Mouse (Mus musculus) ES-Bruce4 (cell line): ENCODE measurements around the gene Gjc1. TPM values are rescaled to one million over a fixed set of nuclear protein-coding genes. Genes with fewer than 3 reads are reported as not detected.

Experiments used
- H3K27ac ChIP-seq: 2 replicates; pipeline ENCODE4 v1.5.1; 2012; ENCODE audit warnings: low read length, inconsistent platforms; ENCODE audit not compliant: insufficient read depth
- H3K27me3 ChIP-seq: 2 replicates; pipeline ENCODE4 v1.6.1; 2012; ENCODE audit warnings: mild to moderate bottlenecking, low read length, inconsistent platforms; ENCODE audit not compliant: control insufficient read depth, poor library complexity, insufficient read depth, severe bottlenecking
- H3K36me3 ChIP-seq: 2 replicates; pipeline ENCODE4 v1.6.1; 2012; ENCODE audit warnings: inconsistent platforms, mild to moderate bottlenecking, low read length, moderate library complexity; ENCODE audit not compliant: control insufficient read depth, poor library complexity, insufficient read depth, severe bottlenecking
- H3K4me1 ChIP-seq: one replicate; pipeline ENCODE4 v1.8.1; 2011; ENCODE audit warnings: low read length; ENCODE audit not compliant: control insufficient read depth, insufficient read depth
- H3K4me3 ChIP-seq: 2 replicates; pipeline ENCODE4 v1.5.1; 2011; ENCODE audit warnings: low read depth, mild to moderate bottlenecking, low read length
- H3K9ac ChIP-seq: 2 replicates; pipeline ENCODE4 v1.6.1; 2012; ENCODE audit warnings: low read depth, mild to moderate bottlenecking, inconsistent platforms; ENCODE audit not compliant: poor library complexity, severe bottlenecking
- H3K9me3 ChIP-seq: replicated peaks from 2 replicates; pipeline ENCODE4 v1.6.1; 2012; ENCODE audit warnings: mild to moderate bottlenecking, low read length, inconsistent platforms; ENCODE audit not compliant: control insufficient read depth, poor library complexity, insufficient read depth, severe bottlenecking
- CTCF ChIP-seq: IDR thresholded peaks from one replicate; pipeline ENCODE4 v1.8.1; 2011; ENCODE audit warnings: low read depth, low read length
- EP300 ChIP-seq: IDR thresholded peaks from 2 replicates; pipeline ENCODE4 v1.6.1; 2011; ENCODE audit warnings: low read depth, low read length; ENCODE audit not compliant: insufficient read depth
- POLR2A ChIP-seq: IDR thresholded peaks from one replicate; pipeline ENCODE4 v1.8.1; 2011; ENCODE audit warnings: low read length; ENCODE audit not compliant: insufficient read depth
- polyA plus RNA-seq: library from polyadenylated mRNA; stranded (reverse); fragments of >200 nt; gene quantifications from 2 replicates; pipeline ENCODE4 v1.2.4, GENCODE M21; 2011; ENCODE audit warnings: low read depth; ENCODE audit not compliant: missing spikeins, insufficient read depth, insufficient read length

Gjc1 gene
- polyA plus RNA-seq, 1 experiment = 71.0 TPM

DNA sequence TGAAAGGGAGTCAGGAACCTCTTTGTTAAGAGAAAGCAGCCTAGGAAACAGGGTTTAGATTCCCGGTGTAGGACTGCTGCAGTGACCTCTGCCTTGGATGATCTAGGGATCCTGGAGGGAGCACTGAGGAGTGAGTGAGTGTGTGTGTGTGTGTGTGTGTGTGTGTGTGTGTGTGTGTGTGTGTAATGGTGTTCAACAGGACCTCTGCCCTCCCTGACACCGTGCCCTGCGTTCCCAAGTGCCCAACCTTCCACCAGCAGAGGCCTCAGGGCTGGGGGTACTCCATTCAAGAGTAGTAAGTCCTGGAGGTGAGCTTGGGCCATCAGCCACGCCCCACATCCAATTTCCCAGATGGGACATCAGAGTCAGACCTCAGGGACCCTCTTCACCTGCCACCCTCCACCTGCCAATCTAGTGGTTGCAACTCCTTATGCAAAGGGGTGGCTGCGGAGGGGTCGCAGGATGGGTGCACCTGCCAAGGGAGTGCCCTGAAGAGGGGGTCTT, 58.6 kb downstream of the Gjc1 start:
- Histone ChIP-seq H3K4me3 (peak overlapping the region; percentile 22), H3K27ac (no peak overlapping the region), H3K9ac (peak overlapping the region; percentile 81), H3K9me3 (no peaks in the 10 kb centered on the region), H3K27me3 (peaks cover 3% of the 10 kb centered on the region), H3K4me1 (peaks cover 4% of the 10 kb centered on the region), H3K36me3 (no peaks in the 10 kb centered on the region)
- TF ChIP-seq POLR2A (no peak), CTCF (no peak), EP300 (no peak)

- Histone ChIP-seq H3K9ac (no peak overlapping the region), H3K9me3 (no peaks in the 10 kb centered on the region), H3K27me3 (peaks cover 3% of the 10 kb centered on the region), H3K4me1 (peaks cover 4% of the 10 kb centered on the region), H3K4me3 (no peak overlapping the region), H3K27ac (no peak overlapping the region), H3K36me3 (no peaks in the 10 kb centered on the region)
- no peak for TF ChIP-seq CTCF
- TF ChIP-seq POLR2A = no peak
- no peak for TF ChIP-seq EP300
Measured at GRCm38 (mm10) chr11:102758977-102759376, 60.5 kb downstream of the Gjc1 start.

DNA sequence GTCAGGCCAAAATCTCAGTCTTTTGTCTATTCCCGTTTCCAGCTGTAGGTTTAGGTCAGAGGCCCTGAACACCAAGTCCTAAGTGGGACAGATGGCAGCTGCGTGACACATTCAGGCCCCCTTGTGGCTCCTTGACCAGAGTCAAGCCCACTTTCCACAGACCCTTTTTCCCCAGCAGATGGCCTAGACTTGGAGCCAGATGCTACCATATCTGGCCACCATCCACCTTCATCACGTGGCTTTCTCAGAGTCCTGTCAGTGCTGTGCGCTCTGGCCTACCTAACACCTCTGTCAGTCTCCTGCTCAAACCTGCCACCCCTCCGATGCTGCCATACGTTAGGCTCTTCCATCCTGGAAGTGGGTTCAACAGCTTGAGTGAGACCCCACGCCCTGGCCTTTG, 64.1 kb downstream of the Gjc1 start:
- TF ChIP-seq EP300 = no peak
- TF ChIP-seq CTCF = no peak
- no peak for TF ChIP-seq POLR2A
- Histone ChIP-seq H3K9ac (no peak overlapping the region), H3K27ac (no peak overlapping the region), H3K27me3 (no peaks in the 10 kb centered on the region), H3K4me3 (no peak overlapping the region), H3K9me3 (no peaks in the 10 kb centered on the region), H3K4me1 (no peaks in the 10 kb centered on the region), H3K36me3 (no peaks in the 10 kb centered on the region)

DNA sequence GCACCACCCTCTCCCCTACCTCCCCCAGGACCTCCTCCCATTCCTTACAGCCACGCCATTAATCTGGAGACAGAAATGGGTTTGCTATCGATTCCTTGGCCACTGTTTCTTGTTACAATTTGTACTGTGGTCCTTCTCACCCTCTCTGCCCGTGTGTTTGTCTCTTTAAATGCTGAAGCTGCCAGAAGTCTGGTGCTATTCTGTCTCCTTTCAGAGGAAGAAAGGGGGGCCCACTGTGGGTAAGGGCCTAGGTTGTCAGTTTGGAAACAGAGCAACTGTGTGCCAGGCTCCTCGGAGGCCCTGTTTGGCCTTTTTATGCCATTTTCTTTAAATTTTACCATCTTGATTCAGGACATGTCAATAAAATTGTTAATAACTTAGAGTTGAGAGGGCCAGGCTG, 65.1 kb downstream of the Gjc1 start:
- Histone ChIP-seq H3K4me1 (no peaks in the 10 kb centered on the region), H3K27ac (no peak overlapping the region), H3K4me3 (no peak overlapping the region), H3K9ac (no peak overlapping the region), H3K36me3 (no peaks in the 10 kb centered on the region), H3K9me3 (no peaks in the 10 kb centered on the region), H3K27me3 (no peaks in the 10 kb centered on the region)
- TF ChIP-seq CTCF (no peak), POLR2A (no peak), EP300 (no peak)

DNA sequence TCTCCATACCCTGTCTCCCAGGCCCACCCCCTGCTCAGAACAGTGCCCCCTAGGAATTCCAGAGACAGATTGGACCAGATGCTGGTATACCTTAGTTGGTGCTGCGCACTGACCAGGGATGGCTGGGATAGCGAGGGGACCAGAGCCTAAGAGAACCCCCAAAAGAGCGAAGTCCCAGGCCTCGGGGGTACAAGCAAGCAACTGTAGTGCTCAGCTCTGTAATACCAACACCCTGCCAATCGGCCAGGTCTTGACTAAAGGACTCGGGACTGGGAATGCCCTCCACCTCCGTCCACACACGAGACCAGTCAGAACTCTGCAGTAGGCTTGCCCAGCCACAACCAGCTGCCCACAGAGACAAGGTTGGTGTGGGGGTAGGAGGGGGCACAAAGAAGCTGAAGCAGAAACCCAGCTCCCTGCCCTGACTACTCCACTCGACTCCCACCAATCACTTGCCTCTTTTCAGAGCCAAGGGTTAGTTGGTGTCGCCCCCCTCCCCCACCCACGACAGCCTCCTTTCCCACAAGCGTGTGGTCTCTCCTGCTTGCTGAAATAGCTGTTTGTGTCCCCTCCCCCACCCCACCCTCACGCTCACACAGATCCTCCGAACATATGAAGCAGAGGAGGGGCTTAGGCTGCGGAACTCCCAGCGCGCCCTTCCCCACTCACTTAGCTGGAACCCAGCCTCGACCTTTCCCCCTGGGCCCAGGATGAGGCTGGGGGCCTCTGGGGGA, 65.7 kb downstream of the Gjc1 start:
- H3K9ac ChIP-seq = no peak overlapping the region
- no peak overlapping the region for H3K27ac ChIP-seq
- H3K36me3 ChIP-seq = no peaks in the 10 kb centered on the region
- no peaks in the 10 kb centered on the region for H3K27me3 ChIP-seq
- H3K4me1 ChIP-seq = no peaks in the 10 kb centered on the region
- no peak for TF ChIP-seq POLR2A
- TF ChIP-seq CTCF = no peak
- H3K4me3 ChIP-seq = no peak overlapping the region
- H3K9me3 ChIP-seq = no peaks in the 10 kb centered on the region

- no peak overlapping the region for H3K9ac ChIP-seq
- TF ChIP-seq EP300 (no peak), POLR2A (no peak), CTCF (no peak)
- no peaks in the 10 kb centered on the region for H3K36me3 ChIP-seq
- no peak overlapping the region for H3K4me3 ChIP-seq
- H3K27ac ChIP-seq = no peak overlapping the region
- no peaks in the 10 kb centered on the region for H3K27me3 ChIP-seq
- no peaks in the 10 kb centered on the region for H3K4me1 ChIP-seq
- H3K9me3 ChIP-seq = no peaks in the 10 kb centered on the region
Measured at GRCm38 (mm10) chr11:102752896-102753590, 66.5 kb downstream of the Gjc1 start.
